Mouse (Mus musculus): ENCODE data around the gene Ldhb.

DNA sequence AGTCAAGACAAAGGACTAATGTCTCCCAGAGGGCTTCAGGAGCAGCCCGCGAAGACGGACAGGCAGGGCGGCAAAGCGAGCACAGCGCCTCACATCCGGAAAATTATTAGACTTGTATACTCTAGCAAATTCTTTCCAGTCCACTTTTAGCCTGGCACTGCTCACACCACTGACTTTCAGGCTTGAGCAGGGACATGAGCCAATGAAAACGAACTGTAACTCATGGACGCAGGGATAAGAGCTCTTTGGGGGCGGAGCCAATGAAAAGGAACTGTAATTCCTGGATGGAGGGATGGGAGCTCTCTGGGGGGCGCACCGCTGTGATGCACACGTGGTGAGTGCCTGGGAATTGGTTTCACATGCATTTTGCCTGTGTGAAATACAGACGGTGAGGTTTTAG is 37.4 kb upstream of the Ldhb start:
- TF ChIP-seq CTCF (conservative IDR thresholded peaks at IDR 0.05 in 1 of 2, IDR thresholded peaks at IDR 0.05 in 1 of 2; ENCODE audit: low read depth in 2 of 2, low read length in 2 of 2) (no peak), SIN3A (IDR thresholded peaks at IDR 0.05; ENCODE audit: low read length) (no peak), CHD2 (IDR thresholded peaks at IDR 0.05; ENCODE audit: low read length) (no peak)
